ENCODE assay signal across 8 mouse cellular contexts in genomic region chr17:66479311-66479710, GRCm38 (mm10). TPM values are rescaled to one million over a fixed set of nuclear protein-coding genes. Genes with fewer than 3 reads are reported as not detected.
A peak's percentile ranks its signal among the peaks of the same experiment; 100 is the strongest.
DNase-seq lines count a peak whose midpoint lies in the region; ATAC-seq lines count a peak whose summit lies in the region.

No protein-coding gene starts in this region.

- peak; percentile 97 for ATAC-seq in frontal cortex, adult (ENCODE audit: low TSS enrichment)
- peak; percentile 55; the same call in 1 of the 2 replicates for ATAC-seq in heart, embryonic 11.5 days (replicated peaks; ENCODE audit: insufficient number of reproducible peaks, low FRiP score, low TSS enrichment)
- no peak for ATAC-seq in limb, embryonic 11.5 days (ENCODE audit: insufficient number of reproducible peaks, low FRiP score, low TSS enrichment, low read depth)
- ATAC-seq in neural tube, embryonic 15.5 days (ENCODE audit: low FRiP score): peak; percentile 91

- no peaks in the 10 kb centered on the region for H3K9me3 ChIP-seq in heart, embryonic 11.5 days (replicated peaks; ENCODE audit: control insufficient read depth, low read length)
- no peaks in the 10 kb centered on the region for H3K9me3 ChIP-seq in limb, embryonic 11.5 days (ENCODE audit: control insufficient read depth, low read length)
- H3K9me3 ChIP-seq in neural tube, embryonic 15.5 days (replicated peaks): no peaks in the 10 kb centered on the region

- DNase-seq in frontal cortex, postnatal 10 days (ENCODE audit: low spot score in 2 of 2): no peak
- DNase-seq in limb, embryonic 11.5 days (ENCODE audit: low spot score): peak; percentile 54
- DNase-seq in cerebellum, adult 9-10 months: no peak
- DNase-seq in kidney, postnatal 25 days: no peak

- H3K36me3 ChIP-seq in heart, embryonic 11.5 days (ENCODE audit: control insufficient read depth, insufficient read depth, low read length): no peaks in the 10 kb centered on the region
- no peaks in the 10 kb centered on the region for H3K36me3 ChIP-seq in limb, embryonic 11.5 days (ENCODE audit: control insufficient read depth, insufficient read depth, low read length)
- no peaks in the 10 kb centered on the region for H3K36me3 ChIP-seq in neural tube, embryonic 15.5 days

- H3K4me3 ChIP-seq in brown adipose tissue, adult 24 weeks (ENCODE audit: insufficient read depth, low read depth, low read length): peak overlapping the region; percentile 38
- peak overlapping the region; percentile 35 for H3K4me3 ChIP-seq in heart, embryonic 11.5 days (ENCODE audit: low read depth, low read length)
- H3K4me3 ChIP-seq in limb, embryonic 11.5 days (ENCODE audit: low read depth, low read length): no peak overlapping the region
- H3K4me3 ChIP-seq in neural tube, embryonic 15.5 days (replicated peaks): peak overlapping the region; percentile 9

- H3K27me3 ChIP-seq in heart, embryonic 11.5 days (ENCODE audit: control insufficient read depth, insufficient read depth, low read length): 0 out of 2 replicates have a peak, but pooled peaks cover 3% of the 10 kb centered on the region
- H3K27me3 ChIP-seq in limb, embryonic 11.5 days (ENCODE audit: control insufficient read depth, insufficient read depth, low read length): no peaks in the 10 kb centered on the region
- H3K27me3 ChIP-seq in neural tube, embryonic 15.5 days (replicated peaks): no peaks in the 10 kb centered on the region

- H3K4me2 ChIP-seq in heart, embryonic 11.5 days: peak overlapping the region; percentile 69
- peak overlapping the region; percentile 40; the same call in 1 of the 2 replicates for H3K4me2 ChIP-seq in limb, embryonic 11.5 days (ENCODE audit: low read depth, severe bottlenecking)
- peak overlapping the region; percentile 47 for H3K4me2 ChIP-seq in neural tube, embryonic 15.5 days

- H3K9ac ChIP-seq in heart, embryonic 11.5 days (ENCODE audit: low read depth, low read length): peak overlapping the region; percentile 61
- no peak overlapping the region; the same call in 1 of the 2 replicates for H3K9ac ChIP-seq in limb, embryonic 11.5 days (ENCODE audit: low read length)
- H3K9ac ChIP-seq in neural tube, embryonic 15.5 days (replicated peaks): 0 out of 2 replicates have a peak overlapping the region, but pooled peaks have one; percentile 8

- 0 out of 2 replicates have a peak overlapping the region, but pooled peaks have one; percentile 24 for H3K27ac ChIP-seq in brown adipose tissue, adult 24 weeks (replicated peaks; ENCODE audit: low read depth, low read length)
- no peak overlapping the region for H3K27ac ChIP-seq in heart, embryonic 11.5 days (ENCODE audit: low read depth, low read length)
- H3K27ac ChIP-seq in limb, embryonic 11.5 days (replicated peaks; ENCODE audit: low read depth, low read length): no peak overlapping the region
- H3K27ac ChIP-seq in neural tube, embryonic 15.5 days (replicated peaks): peak overlapping the region; percentile 60

- 7% methylated on average over 13 of the region's 13 CpGs for WGBS in heart, embryonic 11.5 days (ENCODE audit: insufficient replicate concordance)
- 19% methylated on average over 13 of the region's 13 CpGs for WGBS in limb, embryonic 11.5 days
- WGBS in neural tube, embryonic 15.5 days: 3% methylated on average over 13 of the region's 13 CpGs

- peaks cover 3% of the 10 kb centered on the region; the same call in 1 of the 2 replicates for H3K4me1 ChIP-seq in brown adipose tissue, adult 24 weeks (ENCODE audit: control insufficient read depth, insufficient read depth, insufficient read length, low read length)
- peaks cover 5% of the 10 kb centered on the region for H3K4me1 ChIP-seq in heart, embryonic 11.5 days (ENCODE audit: control insufficient read depth, insufficient read depth, low read length)
- H3K4me1 ChIP-seq in limb, embryonic 11.5 days (ENCODE audit: control insufficient read depth, insufficient read depth, low read length): 0 out of 2 replicates have a peak, but pooled peaks cover 6% of the 10 kb centered on the region
- peaks cover 26% of the 10 kb centered on the region for H3K4me1 ChIP-seq in neural tube, embryonic 15.5 days

RNA-seq across cellular contexts. Expression of gene Mtcl1, which starts 29.8 kb away (rescaled TPM):
- 0.24 and 0.25 TPM in 2 replicates for polyA plus RNA-seq in brown adipose tissue, adult 24 weeks (2012; ENCODE audit: insufficient read depth, insufficient read length, missing spikeins)
- 1.7 and 2.8 TPM in 2 replicates for polyA plus RNA-seq in heart, embryonic 11.5 days (2014; fragmentation: Nextera tagmentation; extraction: Ambion mirVana)
- 5.7 TPM in 2 replicates for polyA plus RNA-seq in limb, embryonic 11.5 days (2014; fragmentation: Nextera tagmentation; extraction: Ambion mirVana)
- polyA plus RNA-seq in neural tube, embryonic 15.5 days (2015; fragmentation: Nextera tagmentation; extraction: Ambion mirVana): 26.5 and 27.7 TPM in 2 replicates

RNA-seq across cellular contexts. Expression of gene Rab12, which starts 40.2 kb away (rescaled TPM):
- 67.9 and 97.9 TPM in 2 replicates for polyA plus RNA-seq in brown adipose tissue, adult 24 weeks (2012; ENCODE audit: insufficient read depth, insufficient read length, missing spikeins)
- 49.8 and 51.6 TPM in 2 replicates for polyA plus RNA-seq in heart, embryonic 11.5 days (2014; fragmentation: Nextera tagmentation; extraction: Ambion mirVana)
- polyA plus RNA-seq in limb, embryonic 11.5 days (2014; fragmentation: Nextera tagmentation; extraction: Ambion mirVana): 38.1 and 41.4 TPM in 2 replicates
- polyA plus RNA-seq in neural tube, embryonic 15.5 days (2015; fragmentation: Nextera tagmentation; extraction: Ambion mirVana): 72.6 and 82.6 TPM in 2 replicates

Comparison
In these comparisons a context has a peak if more than half of its experiments do, and no peak if none do; other contexts are left out.
1. H3K27ac ChIP-seq: peak in brown adipose tissue, adult 24 weeks (single experiment) and neural tube, embryonic 15.5 days (single experiment); none in heart, embryonic 11.5 days (single experiment) and limb, embryonic 11.5 days (single experiment).
2. Peak in every context shown above with its lines, with median percentiles within 50 percentile points of each other: H3K4me2 ChIP-seq.